Mouse (Mus musculus) CH12.LX (cell line): ENCODE measurements around the gene Hcfc2. TPM values are rescaled to one million over a fixed set of nuclear protein-coding genes. Genes with fewer than 3 reads are reported as not detected.

ENCODE experiments used
- DNase-seq: peaks from one replicate; pipeline ENCODE4 v3.0.0-alpha.2; 2013; ENCODE audit errors: extremely low read depth
- H3K27ac ChIP-seq: 2 replicates; pipeline ENCODE4 v1.5.1; 2012; ENCODE audit warnings: low read depth, mild to moderate bottlenecking, control low read depth, moderate library complexity; ENCODE audit not compliant: insufficient read depth
- H3K27me3 ChIP-seq: replicated peaks from 2 replicates; pipeline ENCODE3; 2012; ENCODE audit warnings: inconsistent platforms
- H3K36me3 ChIP-seq, 2 experiments: replicated peaks in 1 of 2; 2 replicates each; pipeline versions ENCODE3 to v1.6.1; 2012; ENCODE audit warnings: inconsistent platforms in 1 of 2, low read length in 1 of 2, mild to moderate bottlenecking in 1 of 2, mixed read lengths in 1 of 2, moderate library complexity in 1 of 2; ENCODE audit not compliant: control insufficient read depth in 1 of 2, insufficient read depth in 1 of 2
- H3K4me1 ChIP-seq, 2 experiments: 2 replicates each; pipeline ENCODE4 v1.6.1; 2012; ENCODE audit warnings: inconsistent platforms in 1 of 2, moderate library complexity in 1 of 2; ENCODE audit not compliant: insufficient read depth in 2 of 2, control insufficient read depth in 1 of 2
- H3K4me2 ChIP-seq: 2 replicates; pipeline ENCODE4 v1.6.1; 2012; ENCODE audit warnings: low read depth, mild to moderate bottlenecking, control low read depth; ENCODE audit not compliant: poor library complexity, insufficient read depth, severe bottlenecking
- H3K4me3 ChIP-seq, 3 experiments: fragments of 150-350 bp in 1 of 3; sonication (generic) in 1 of 3; replicated peaks in 1 of 3; 2 replicates each; pipeline versions ENCODE3 to v1.5.1; 2011 to 2012; ENCODE audit warnings: low read depth in 2 of 3, low read length in 2 of 3, mild to moderate bottlenecking in 2 of 3, moderate library complexity in 2 of 3, control low read depth in 1 of 3, improper control_type of control experiment in 1 of 3, inconsistent platforms in 1 of 3, mixed read lengths in 1 of 3; ENCODE audit not compliant: poor library complexity in 1 of 3
- H3K79me2 ChIP-seq: replicated peaks from 2 replicates; pipeline ENCODE4 v1.6.1; 2012; ENCODE audit warnings: mild to moderate bottlenecking, moderate library complexity; ENCODE audit not compliant: control insufficient read depth, poor library complexity, insufficient read depth, severe bottlenecking; ENCODE audit errors: extremely low read depth
- H3K9ac ChIP-seq: 2 replicates; pipeline ENCODE4 v1.6.1; 2012; ENCODE audit warnings: low read depth, mild to moderate bottlenecking, control low read depth, moderate library complexity; ENCODE audit not compliant: insufficient read depth
- H3K9me3 ChIP-seq: replicated peaks from 2 replicates; pipeline ENCODE3; 2012; ENCODE audit warnings: low read length, inconsistent platforms, mixed read lengths
- BHLHE40 ChIP-seq: IDR thresholded peaks from 2 replicates; pipeline ENCODE4 v1.6.1; 2011; ENCODE audit warnings: mild to moderate bottlenecking, low read depth, low read length, improper control_type of control experiment
- CHD2 ChIP-seq: IDR thresholded peaks from 2 replicates; pipeline ENCODE4 v1.6.1; 2011; ENCODE audit warnings: low read length, improper control_type of control experiment
- CTCF ChIP-seq, 2 experiments: IDR thresholded peaks in 1 of 2; conservative IDR thresholded peaks in 1 of 2; 2 replicates each; pipeline ENCODE4 v1.5.1; 2011 to 2012; ENCODE audit warnings: low read depth in 2 of 2, low read length in 2 of 2, improper control_type of control experiment in 1 of 2, inconsistent platforms in 1 of 2, mild to moderate bottlenecking in 1 of 2, moderate library complexity in 1 of 2
- E2F4 ChIP-seq: IDR thresholded peaks from 2 replicates; pipeline ENCODE4 v1.6.1; 2011; ENCODE audit warnings: low read depth, low read length, improper control_type of control experiment; ENCODE audit not compliant: insufficient replicate concordance
- EP300 ChIP-seq: IDR thresholded peaks from 2 replicates; pipeline ENCODE4 v1.6.1; 2011; ENCODE audit warnings: low read length, improper control_type of control experiment
- ETS1 ChIP-seq: conservative IDR thresholded peaks from 2 replicates; pipeline ENCODE4 v1.6.1; 2012; ENCODE audit warnings: low read depth, mild to moderate bottlenecking, inconsistent platforms, low read length, improper control_type of control experiment, moderate library complexity
- HCFC1 ChIP-seq: IDR thresholded peaks from 2 replicates; pipeline ENCODE4 v1.6.1; 2012; ENCODE audit warnings: low read depth, mild to moderate bottlenecking, inconsistent platforms, low read length, improper control_type of control experiment
- IRF4 ChIP-seq: IDR thresholded peaks from 2 replicates; pipeline ENCODE4 v1.6.1; 2014; ENCODE audit warnings: low read depth, mild to moderate bottlenecking, inconsistent platforms, low read length, improper control_type of control experiment
- JUN ChIP-seq: IDR thresholded peaks from 2 replicates; pipeline ENCODE4 v1.6.1; 2011; ENCODE audit warnings: low read depth, mild to moderate bottlenecking, low read length, improper control_type of control experiment, moderate library complexity; ENCODE audit not compliant: insufficient read depth
- JUND ChIP-seq: conservative IDR thresholded peaks from 2 replicates; pipeline ENCODE4 v1.6.1; 2011; ENCODE audit warnings: low read depth, low read length, improper control_type of control experiment
- KAT2A ChIP-seq: IDR thresholded peaks from 2 replicates; pipeline ENCODE4 v1.6.1; 2012; ENCODE audit warnings: low read length, improper control_type of control experiment, inconsistent platforms; ENCODE audit not compliant: insufficient replicate concordance
- MAX ChIP-seq: IDR thresholded peaks from 2 replicates; pipeline ENCODE4 v1.6.1; 2011; ENCODE audit warnings: low read length, improper control_type of control experiment
- MEF2A ChIP-seq: IDR thresholded peaks from 2 replicates; pipeline ENCODE4 v1.6.1; 2014; ENCODE audit warnings: low read depth, mild to moderate bottlenecking, inconsistent platforms, low read length, improper control_type of control experiment, borderline replicate concordance
- MYC ChIP-seq: IDR thresholded peaks from 2 replicates; pipeline ENCODE4 v1.6.1; 2011; ENCODE audit warnings: low read depth, mild to moderate bottlenecking, improper control_type of control experiment, low read length
- NRF1 ChIP-seq: IDR thresholded peaks from 2 replicates; pipeline ENCODE4 v1.6.1; 2014; ENCODE audit warnings: low read depth, mild to moderate bottlenecking, inconsistent platforms, low read length, improper control_type of control experiment, moderate library complexity
- POLR2AphosphoS2 ChIP-seq: IDR thresholded peaks from 2 replicates; pipeline ENCODE4 v1.6.1; 2011; ENCODE audit warnings: low read depth, low read length, improper control_type of control experiment
- RCOR1 ChIP-seq: conservative IDR thresholded peaks from 2 replicates; pipeline ENCODE4 v1.6.1; 2012; ENCODE audit warnings: low read depth, mild to moderate bottlenecking, inconsistent platforms, low read length, improper control_type of control experiment
- SIN3A ChIP-seq: IDR thresholded peaks from 2 replicates; pipeline ENCODE4 v1.6.1; 2012; ENCODE audit warnings: low read length, improper control_type of control experiment, inconsistent platforms
- SMC3 ChIP-seq: IDR thresholded peaks from 2 replicates; pipeline ENCODE4 v1.6.1; 2011; ENCODE audit warnings: low read depth, low read length, improper control_type of control experiment
- TBP ChIP-seq: conservative IDR thresholded peaks from 2 replicates; pipeline ENCODE4 v1.6.1; 2011; ENCODE audit warnings: low read depth, low read length, improper control_type of control experiment
- TCF12 ChIP-seq: IDR thresholded peaks from 2 replicates; pipeline ENCODE4 v1.6.1; 2014; ENCODE audit warnings: low read depth, mild to moderate bottlenecking, inconsistent platforms, low read length, improper control_type of control experiment
- USF2 ChIP-seq: conservative IDR thresholded peaks from 2 replicates; pipeline ENCODE4 v1.6.1; 2011; ENCODE audit warnings: low read depth, low read length, improper control_type of control experiment
- ZKSCAN1 ChIP-seq: IDR thresholded peaks from 2 replicates; pipeline ENCODE4 v1.6.1; 2012; ENCODE audit warnings: low read depth, inconsistent platforms, low read length, improper control_type of control experiment, borderline replicate concordance
- dilution Hi-C: fragments of 300-500 bp; cut with MboI; formaldehyde crosslinking; loops from 2 replicates; pipeline ENCODE4 v1.14.3; 2020; ENCODE audit warnings: low sequenced_read_pairs; ENCODE audit not compliant: extremely low pct_unique_long_range_greater_than_20kb, extremely low pct_ligation_motif_present
- in situ Hi-C: fragments of 300-500 bp; cut with MboI; formaldehyde crosslinking; loops from 3 replicates; pipeline ENCODE4 v1.14.3; 2019; ENCODE audit warnings: low sequenced_read_pairs, low pct_ligation_motif_present, low pct_unique_long_range_greater_than_20kb, mixed read lengths
- polyA plus RNA-seq: library from polyadenylated mRNA; unstranded; fragments of >175 nt; gene quantifications from 2 replicates; pipeline ENCODE4 v1.2.1, GENCODE M21; 2012; ENCODE audit warnings: low read depth; ENCODE audit not compliant: insufficient read length
- total RNA-seq, 2 experiments: library from RNA; depleted of rRNA; stranded (reverse); fragments of 300-350 nt in 1 of 2; fragments of >200 nt in 1 of 2; gene quantifications; 2 replicates each; pipeline ENCODE4 v1.2.3; 2012 to 2014

Gene Hcfc2
- total and polyA plus RNA-seq, 3 experiments = 10.5 to 13.0 (median 12.3) TPM

DNA sequence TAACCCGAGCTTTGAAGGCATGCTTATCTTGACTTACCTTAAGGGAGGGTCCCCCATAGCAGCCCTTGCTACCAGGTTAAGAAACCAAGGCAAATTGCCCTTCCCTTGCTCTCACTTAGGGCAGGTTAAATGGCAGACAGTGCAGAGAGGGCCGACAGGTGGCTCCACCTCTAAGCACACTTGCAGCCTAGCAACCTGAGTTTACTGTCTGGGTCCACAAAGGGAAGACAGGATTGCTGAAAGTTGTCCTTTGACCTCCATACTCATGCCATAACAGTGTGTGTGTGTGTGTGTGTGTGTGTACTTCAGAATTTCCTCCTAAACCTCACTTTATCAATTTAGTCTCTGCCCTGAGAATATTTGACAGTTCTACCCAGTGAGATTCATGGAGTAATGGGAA lies 86.5 kb downstream of the Hcfc2 start:
- H3K36me3 ChIP-seq = no peaks in the 10 kb centered on the region
- H3K4me3 ChIP-seq = no peak overlapping the region
- H3K79me2 ChIP-seq = no peaks in the 10 kb centered on the region
- dilution Hi-C loops (no loop called here), in situ Hi-C loops (loop anchor here (25.0 kb wide), 1 partner anchor 430 kb away; no protein-coding TSS in a partner anchor)
- peaks cover 3% of the 10 kb centered on the region for H3K9me3 ChIP-seq
- no peak overlapping the region for H3K4me2 ChIP-seq
- H3K27me3 ChIP-seq = peaks cover 2% of the 10 kb centered on the region
- peaks cover 3 to 12% of the 10 kb centered on the region in 2 experiments; a peak in 3 of 4 replicates for H3K4me1 ChIP-seq
- TF ChIP-seq EP300 = no peak
- TF ChIP-seq CTCF (conservative IDR thresholded peaks at IDR 0.05 in 1 of 2, IDR thresholded peaks at IDR 0.05 in 1 of 2; ENCODE audit: low read depth in 2 of 2, low read length in 2 of 2) = peak in 1 of 2 experiments; percentile 47; a peak in 2 of 4 replicates
- TF ChIP-seq SMC3 = peak; percentile 29
- no peak for TF ChIP-seq HCFC1
- DNase-seq = no peak
- H3K27ac ChIP-seq = no peak overlapping the region
- H3K9ac ChIP-seq = no peak overlapping the region

DNA sequence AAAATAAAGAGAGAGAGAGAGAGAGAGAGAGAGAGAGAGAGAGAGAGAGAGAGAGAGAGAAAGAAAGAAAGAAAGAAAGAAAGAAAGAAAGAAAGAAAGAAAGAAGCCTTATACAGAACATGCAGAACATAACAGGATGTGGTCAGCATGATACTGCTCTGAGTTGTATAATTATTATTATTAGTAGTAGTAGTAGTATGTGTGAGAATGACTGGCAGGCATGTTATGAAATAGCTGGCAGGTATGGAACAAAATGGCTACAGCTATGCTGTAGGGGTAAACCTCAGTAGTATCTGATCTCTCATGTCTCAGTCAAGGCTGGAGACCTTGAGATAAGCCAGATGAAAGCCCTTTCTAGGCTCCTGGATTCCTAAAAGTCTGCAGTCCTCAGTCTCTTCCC lies 93.2 kb downstream of the Hcfc2 start:
- no peaks in the 10 kb centered on the region for H3K4me1 ChIP-seq
- TF ChIP-seq USF2 (no peak), ZKSCAN1 (no peak), POLR2AphosphoS2 (no peak), NRF1 (no peak), TBP (no peak), JUND (no peak), CHD2 (no peak), CTCF (conservative IDR thresholded peaks at IDR 0.05 in 1 of 2, IDR thresholded peaks at IDR 0.05 in 1 of 2; ENCODE audit: low read depth in 2 of 2, low read length in 2 of 2) (no peak), SIN3A (no peak), TCF12 (no peak)
- TF ChIP-seq, all 38 proteins: peak for 0

DNA sequence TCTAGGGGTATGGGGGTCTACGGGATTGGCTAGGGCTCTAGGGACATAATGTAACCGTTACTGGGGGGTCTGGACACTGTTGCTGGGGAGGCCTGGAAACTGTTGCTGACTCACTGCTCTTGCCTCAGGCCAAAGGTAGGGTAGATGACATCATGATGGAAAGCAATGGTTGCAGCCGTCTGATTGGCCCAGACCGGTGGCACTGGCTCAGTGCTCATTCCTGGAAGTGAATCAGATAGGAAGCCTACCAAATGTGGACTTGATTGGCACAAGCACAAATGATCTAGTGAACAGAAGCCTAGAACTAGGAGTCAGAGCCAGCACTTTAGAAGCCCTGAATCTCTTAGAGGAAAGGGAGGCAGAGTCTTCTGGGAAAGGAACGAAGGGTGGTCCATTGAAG lies 94.5 kb downstream of the Hcfc2 start:
- H3K79me2 ChIP-seq = no peaks in the 10 kb centered on the region
- DNase-seq = no peak
- TF ChIP-seq JUN = no peak
- TF ChIP-seq HCFC1 = no peak
- no peak for TF ChIP-seq MEF2A
- no peak for TF ChIP-seq E2F4
- TF ChIP-seq CTCF (conservative IDR thresholded peaks at IDR 0.05 in 1 of 2, IDR thresholded peaks at IDR 0.05 in 1 of 2; ENCODE audit: low read depth in 2 of 2, low read length in 2 of 2) = no peak
- TF ChIP-seq MAX = no peak
- TF ChIP-seq MYC = no peak
- no peak for TF ChIP-seq BHLHE40
- TF ChIP-seq KAT2A = no peak
- TF ChIP-seq ZKSCAN1 = no peak
- TF ChIP-seq RCOR1 = no peak
- no peak for TF ChIP-seq IRF4
- TF ChIP-seq JUND = no peak
- no peak for TF ChIP-seq USF2
- TF ChIP-seq ETS1 = no peak
- TF ChIP-seq CHD2 = no peak
- TF ChIP-seq SIN3A = no peak
- H3K9me3 ChIP-seq = peaks cover 4% of the 10 kb centered on the region
- H3K36me3 ChIP-seq = no peaks in the 10 kb centered on the region
- no peak overlapping the region for H3K4me2 ChIP-seq
- H3K9ac ChIP-seq = no peak overlapping the region
- H3K27me3 ChIP-seq = no peaks in the 10 kb centered on the region
- H3K4me1 ChIP-seq = peaks cover 4 to 8% of the 10 kb centered on the region in 2 experiments; a peak in 3 of 4 replicates
- dilution Hi-C loops (no loop called here), in situ Hi-C loops (loop anchor here (25.0 kb wide), 1 partner anchor 422 kb away; no protein-coding TSS in a partner anchor)
- H3K4me3 ChIP-seq = no peak overlapping the region
- no peak overlapping the region for H3K27ac ChIP-seq

More for the DNA sequence above, 93.2 kb downstream of the Hcfc2 start:
- H3K27me3 ChIP-seq = no peaks in the 10 kb centered on the region
- no peak overlapping the region for H3K9ac ChIP-seq
- H3K4me2 ChIP-seq = no peak overlapping the region
- no peak overlapping the region for H3K27ac ChIP-seq
- dilution Hi-C loops = no loop called here
- H3K36me3 ChIP-seq = no peaks in the 10 kb centered on the region
- DNase-seq = no peak
- H3K4me3 ChIP-seq = no peak overlapping the region
- peaks cover 4% of the 10 kb centered on the region for H3K9me3 ChIP-seq
- in situ Hi-C loops = loop anchor here (25.0 kb wide), 1 partner anchor 423 kb away; no protein-coding TSS in a partner anchor
- H3K79me2 ChIP-seq = no peaks in the 10 kb centered on the region
